Mouse (Mus musculus) layer of hippocampus, adult 6 months (tissue): ENCODE results near the gene Selenov. TPM values are rescaled to one million over a fixed set of nuclear protein-coding genes. Genes with fewer than 3 reads are reported as not detected.

ENCODE experiments used
- long read RNA-seq, 2 experiments: library from polyadenylated mRNA; unstranded; transcript quantifications; one replicate each; pipeline ENCODE4 v2.0.0; 2019 to 2020
- polyA plus RNA-seq: library from polyadenylated mRNA; unstranded; fragments of <200 nt; fragmentation: Nextera tagmentation; gene quantifications from 2 replicates; pipeline ENCODE4 v1.2.3, GENCODE M21; 2021

Selenov gene
- polyA plus RNA-seq: 0.78 and 1.5 TPM in 2 replicates
- long read RNA-seq, experiment 1: 0 reads
- long read RNA-seq, experiment 2: 0 reads

DNA sequence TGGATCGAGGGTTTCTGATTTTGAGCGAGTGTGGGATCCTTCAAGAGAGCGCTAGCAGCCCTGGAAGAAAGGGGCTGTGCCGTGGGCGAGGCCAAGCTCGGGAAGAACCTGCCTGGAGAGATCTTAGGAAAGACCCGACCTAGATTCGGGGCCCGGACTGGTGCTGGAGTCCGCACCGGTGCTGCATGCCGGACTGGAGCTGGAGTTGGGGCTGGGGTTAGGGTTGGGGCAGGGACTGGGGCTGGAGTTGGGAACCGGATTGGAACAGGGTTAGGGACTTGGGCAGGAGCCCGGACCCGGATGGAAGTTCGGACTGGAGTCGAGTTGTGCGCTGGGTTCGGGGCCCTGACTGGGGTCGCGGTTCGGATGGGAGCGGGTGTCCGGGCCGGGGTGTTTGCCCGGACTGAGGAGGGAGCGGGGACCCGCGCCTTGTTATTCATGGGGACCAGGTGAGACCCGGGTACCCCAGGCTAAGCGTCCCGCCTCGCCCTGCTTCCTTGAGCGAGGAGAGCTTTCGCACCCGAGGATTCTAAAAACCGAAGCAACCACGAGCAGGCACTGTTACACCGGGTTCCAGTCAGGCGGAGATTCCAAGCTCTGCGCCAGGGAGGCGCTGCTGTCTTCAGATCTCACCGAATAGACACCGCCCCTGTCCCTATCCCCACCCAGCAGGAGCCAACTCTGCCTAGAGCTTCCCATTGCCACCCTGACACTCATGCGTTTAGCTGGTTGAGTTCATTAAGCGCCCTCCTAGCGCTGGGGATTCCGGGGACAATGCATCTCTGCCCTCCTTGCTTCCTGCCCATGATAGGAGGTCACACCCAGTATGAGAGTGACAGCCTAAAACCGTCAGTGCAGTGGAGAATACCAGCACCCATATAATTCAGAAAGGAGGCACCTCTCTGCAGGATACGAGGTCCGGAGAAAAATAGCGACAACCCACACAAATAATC is at the start of gene Selenov:
TSS of gene Selenov (minus strand) at position 549 of the 953 bp plus-strand sequence.

DNA sequence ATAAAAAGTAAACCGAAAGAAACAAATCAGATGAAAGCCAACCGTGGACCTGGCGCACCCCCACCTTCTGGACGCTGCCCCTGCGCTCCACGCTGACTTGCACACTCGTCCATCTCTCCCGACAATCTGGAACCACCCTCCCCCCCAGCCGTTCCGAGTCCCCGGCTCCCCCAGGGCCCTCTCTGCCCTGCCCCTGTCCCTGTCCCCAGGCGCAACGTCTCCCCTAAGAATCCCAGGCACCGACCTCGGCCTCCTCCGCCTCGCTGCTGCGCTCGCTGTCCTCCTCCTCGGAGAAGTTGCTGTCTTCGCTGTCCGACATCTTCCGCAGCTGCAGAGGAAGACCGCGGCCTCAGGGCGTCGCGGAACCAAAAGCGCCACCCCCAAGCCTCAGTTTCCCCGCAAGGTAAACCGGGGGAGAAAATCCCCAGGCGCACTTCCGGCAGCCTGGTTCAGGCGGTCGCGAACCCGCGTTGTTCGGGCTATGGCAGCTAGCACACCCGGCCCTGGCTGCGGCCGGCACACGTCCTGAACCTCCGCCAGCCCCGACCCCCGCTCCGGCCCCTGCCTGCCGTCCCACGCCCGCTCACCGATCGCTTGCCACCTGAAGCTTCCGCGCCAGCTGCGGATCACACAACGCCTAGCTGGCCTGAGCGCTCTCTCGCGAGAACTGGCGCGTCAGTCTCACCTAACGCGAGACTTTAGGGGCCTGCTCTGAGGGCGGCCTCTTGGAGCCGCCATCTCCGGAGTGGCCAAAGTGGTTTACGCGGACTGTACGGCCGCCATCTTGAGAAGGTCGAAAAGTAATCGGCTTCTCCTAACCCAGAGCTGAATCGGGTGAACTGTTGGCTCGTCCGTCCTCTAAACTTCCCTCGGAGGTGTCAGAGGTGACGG is 47.4 kb upstream of the Selenov start, which contains the start of gene Supt5:
TSS of gene Supt5 (minus strand) at position 639 of the 891 bp plus-strand sequence.

DNA sequence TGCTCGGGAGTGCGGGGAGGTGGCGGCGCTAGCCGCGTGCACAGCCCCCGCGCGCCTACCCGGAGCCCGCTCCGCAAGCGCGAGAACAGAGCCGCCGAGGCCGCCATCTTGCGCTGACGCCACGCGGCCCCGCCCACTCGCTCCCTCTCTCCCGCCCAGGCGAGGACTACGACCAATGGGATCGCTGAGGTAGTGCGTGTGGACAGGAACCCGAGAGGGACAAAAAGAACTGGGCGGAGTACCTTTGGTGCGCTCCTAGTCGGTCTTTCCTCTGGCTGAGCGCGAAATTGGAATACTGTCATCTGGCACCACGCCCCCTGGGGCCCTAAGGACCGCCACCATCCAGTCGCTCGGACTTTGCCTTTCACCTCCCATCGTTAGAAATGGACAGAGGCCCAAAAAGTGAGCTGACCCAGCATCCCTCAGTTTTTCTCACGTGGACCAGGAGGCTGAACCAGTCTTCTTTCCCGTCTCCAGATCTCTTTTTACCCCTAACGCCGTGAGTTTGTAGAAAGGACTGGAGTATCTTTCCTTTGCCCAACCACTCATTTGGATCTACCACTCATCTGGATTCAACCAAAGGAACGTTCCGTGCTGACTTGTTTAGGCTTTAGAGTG is 21.0 kb upstream of the Selenov start, which contains the start of gene Timm50:
TSS of gene Timm50 (minus strand) at position 147 of the 618 bp plus-strand sequence.

DNA sequence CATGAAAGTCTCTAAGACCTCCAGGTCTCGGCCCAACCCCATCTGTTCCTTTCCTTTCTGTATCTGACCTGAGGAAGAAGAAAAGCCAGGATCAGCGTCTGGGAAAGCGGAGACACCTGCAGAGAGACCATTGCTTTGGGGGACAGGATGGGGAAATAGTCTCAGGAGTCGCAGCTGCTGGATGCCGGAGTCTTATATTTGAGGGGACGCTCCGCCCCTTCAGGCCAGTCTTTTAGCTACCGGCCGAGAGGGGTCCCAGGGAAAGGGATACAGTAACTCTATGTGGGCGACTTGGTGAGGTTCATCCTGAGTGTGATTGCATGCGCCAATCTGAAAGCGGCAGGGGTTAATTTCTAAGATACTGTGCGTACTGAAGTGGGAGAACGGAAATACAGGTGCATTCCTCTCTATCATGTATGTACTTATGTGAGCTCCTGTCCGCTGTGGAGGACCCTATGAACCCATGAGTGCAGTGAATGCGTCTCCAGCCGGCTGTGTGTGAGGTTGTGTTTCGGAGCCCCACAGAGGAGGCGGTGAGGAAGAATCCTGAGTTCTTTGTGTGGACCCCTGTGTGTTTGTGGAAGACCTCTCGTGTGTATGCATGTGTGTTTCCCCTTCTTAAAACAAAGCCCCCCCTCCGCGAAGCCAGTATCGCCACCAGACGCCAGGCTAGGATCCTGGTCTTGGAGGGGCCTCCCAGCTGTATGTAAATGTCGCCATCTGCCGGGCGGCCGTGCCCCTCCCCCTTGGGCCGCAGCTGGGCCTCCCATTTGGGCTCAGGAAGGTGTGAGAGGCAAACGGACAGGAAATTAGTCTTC is 10.8 kb upstream of the Selenov start, which contains the start of gene Dll3:
TSS of gene Dll3 (minus strand) at position 623 of the 818 bp plus-strand sequence.

DNA sequence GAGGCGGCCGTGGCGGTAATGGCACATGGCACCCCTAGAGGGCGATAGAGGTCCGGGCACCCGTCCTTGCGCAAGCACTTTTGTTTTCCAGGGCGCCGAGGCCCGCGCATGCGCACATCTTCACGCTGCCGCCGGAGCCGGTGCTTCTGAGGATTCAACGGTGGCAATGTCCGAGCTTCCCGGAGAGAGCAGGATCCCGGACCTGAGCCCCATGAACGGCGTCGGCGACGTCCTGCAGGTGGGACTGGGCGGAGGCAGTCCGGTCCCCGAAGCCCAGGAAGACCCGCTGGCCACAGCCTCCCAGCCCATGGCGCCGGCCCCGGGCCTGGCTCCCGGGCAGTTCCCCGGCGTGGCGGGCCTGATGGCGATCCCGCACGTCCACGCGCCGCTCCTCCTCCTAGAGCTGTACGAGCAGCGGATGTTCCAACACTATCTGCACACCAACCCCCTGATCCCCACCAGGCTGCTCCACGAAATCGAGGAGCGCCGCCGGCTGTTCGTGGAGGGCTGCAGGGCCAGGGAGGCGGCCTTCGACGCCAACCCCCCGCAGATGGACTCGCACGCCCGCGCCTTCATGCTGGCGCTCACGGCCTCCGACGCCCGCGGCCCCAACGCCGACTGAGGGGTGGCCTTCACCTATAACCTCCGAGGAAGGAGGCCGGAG is 13.2 kb downstream of the Selenov start, which contains the start of gene Eid2b:
TSS of gene Eid2b (plus strand) at position 125 of the 664 bp plus-strand sequence.

DNA sequence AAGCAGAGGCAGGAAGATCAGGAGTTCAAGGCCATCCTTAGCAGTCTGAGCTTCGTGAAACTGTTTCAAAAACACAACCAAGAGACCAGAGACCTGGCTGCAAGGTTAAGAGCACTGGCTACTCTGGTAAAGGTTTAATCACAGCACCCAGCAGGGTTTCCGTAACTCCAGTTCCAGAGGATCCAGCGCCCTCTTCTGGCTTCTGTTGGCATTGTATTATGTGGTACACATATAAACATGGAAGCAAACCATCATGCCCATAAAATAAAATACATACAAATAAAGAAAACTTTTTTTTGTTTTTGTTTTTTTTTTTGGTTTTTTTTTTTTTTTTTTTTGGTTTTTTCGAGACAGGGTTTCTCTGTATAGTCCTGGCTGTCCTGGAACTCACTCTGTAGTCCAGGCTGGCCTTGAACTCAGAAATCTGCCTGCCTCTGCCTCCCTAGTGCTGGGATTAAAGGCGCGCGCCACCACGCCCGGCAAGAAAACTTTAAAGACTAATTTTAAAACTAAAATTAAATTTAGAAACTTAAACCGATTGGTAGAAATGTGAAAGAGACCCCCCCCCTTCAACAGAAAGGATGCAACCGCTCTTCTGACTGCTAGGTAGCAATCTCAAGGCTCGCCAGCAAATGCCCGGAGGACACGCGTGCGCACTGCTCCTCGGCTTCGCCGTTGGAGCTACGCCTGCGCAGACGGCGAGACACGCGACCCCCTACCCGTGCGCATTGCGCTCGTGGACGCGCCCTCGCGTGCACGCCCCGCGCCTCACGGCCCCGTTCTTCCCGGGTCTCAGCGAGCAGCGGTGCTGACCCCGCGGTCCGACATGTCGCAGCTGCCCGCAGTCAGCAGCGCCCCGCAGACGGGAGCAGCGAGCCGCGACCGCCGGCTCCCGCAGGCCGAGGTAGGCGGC is 23.6 kb downstream of the Selenov start, which contains the start of gene Eid2:
TSS of gene Eid2 (plus strand) at position 753 of the 913 bp plus-strand sequence.

Other genes with a start within 250 kb of the Selenov start
- 246 and 258 TPM in 2 replicates for gene Psmc4, start 241.1 kb downstream of the Selenov start, polyA plus RNA-seq
- gene Fcgbp, start 219.9 kb downstream of the Selenov start, polyA plus RNA-seq: 0.54 and 0.67 TPM in 2 replicates
- gene 9530053A07Rik, start 161.7 kb downstream of the Selenov start, polyA plus RNA-seq: 0.04 and 0.05 TPM in 2 replicates
- gene Fbl, start 121.5 kb downstream of the Selenov start, polyA plus RNA-seq: 7.4 and 8.8 TPM in 2 replicates
- 9.0 and 12.7 TPM in 2 replicates for gene Dyrk1b, start 111.7 kb downstream of the Selenov start, polyA plus RNA-seq
- 7.8 and 7.9 TPM in 2 replicates for gene Eid2, start 23.3 kb downstream of the Selenov start, polyA plus RNA-seq
- 28.2 and 31.5 TPM in 2 replicates for gene Eid2b, start 13.4 kb downstream of the Selenov start, polyA plus RNA-seq
- 3.4 and 5.7 TPM in 2 replicates for gene Dll3, start 11.1 kb upstream of the Selenov start, polyA plus RNA-seq
- gene Timm50, start 20.9 kb upstream of the Selenov start, polyA plus RNA-seq: 82.8 and 86.7 TPM in 2 replicates
- gene Supt5, start 47.6 kb upstream of the Selenov start, polyA plus RNA-seq: 33.7 and 46.7 TPM in 2 replicates
- 1,578 and 1,706 TPM in 2 replicates for gene Rps16, start 59.5 kb upstream of the Selenov start, polyA plus RNA-seq
- 0.77 and 1.2 TPM in 2 replicates for gene Plekhg2, start 81.4 kb upstream of the Selenov start, polyA plus RNA-seq
- gene Zfp36, start 89.1 kb upstream of the Selenov start, polyA plus RNA-seq: 0.77 and 1.1 TPM in 2 replicates
- 77.7 and 79.7 TPM in 2 replicates for gene Med29, start 101.5 kb upstream of the Selenov start, polyA plus RNA-seq
- 40.4 and 52.6 TPM in 2 replicates for gene Paf1, start 101.8 kb upstream of the Selenov start, polyA plus RNA-seq
- 6.8 and 7.5 TPM in 2 replicates for gene Gmfg, start 146.3 kb upstream of the Selenov start, polyA plus RNA-seq
- 4.0 and 4.4 TPM in 2 replicates for gene Lrfn1, start 160.8 kb upstream of the Selenov start, polyA plus RNA-seq
- not detected in 2 replicates for gene Ifnl2, start 219.3 kb upstream of the Selenov start, polyA plus RNA-seq
- gene Ifnl3, start 231.7 kb upstream of the Selenov start, polyA plus RNA-seq: not detected in 2 replicates
- gene Sycn, start 249.7 kb upstream of the Selenov start, polyA plus RNA-seq: not detected in 2 replicates